ENCODE assay signal across 8 mouse cellular contexts in genomic region chr3:122247768-122248100, GRCm38 (mm10). TPM values are rescaled to one million over a fixed set of nuclear protein-coding genes. Genes with fewer than 3 reads are reported as not detected.
A peak's percentile ranks its signal among the peaks of the same experiment; 100 is the strongest.
DNase-seq lines count a peak whose midpoint lies in the region; ATAC-seq lines count a peak whose summit lies in the region.

No protein-coding gene starts in this region.

- H3K4me3 ChIP-seq in heart, embryonic 13.5 days: peak overlapping the region; percentile 96
- peak overlapping the region; percentile 90 for H3K4me3 ChIP-seq in liver, embryonic 15.5 days (replicated peaks)

- peak overlapping the region; percentile 79 for H3K4me2 ChIP-seq in heart, embryonic 13.5 days
- peak overlapping the region; percentile 72 for H3K4me2 ChIP-seq in liver, embryonic 15.5 days

- ATAC-seq in heart, embryonic 13.5 days (ENCODE audit: extremely low read depth, insufficient number of reproducible peaks, low FRiP score, low TSS enrichment): no peak
- peak; percentile 68 for ATAC-seq in liver, embryonic 15.5 days (ENCODE audit: insufficient read depth)

- peak overlapping the region; percentile 76; the same call in 1 of the 2 replicates for H3K9ac ChIP-seq in heart, embryonic 13.5 days
- peak overlapping the region; percentile 100 for H3K9ac ChIP-seq in liver, embryonic 15.5 days

- no peaks in the 10 kb centered on the region for H3K27me3 ChIP-seq in heart, embryonic 13.5 days (replicated peaks)
- H3K27me3 ChIP-seq in liver, embryonic 15.5 days: no peaks in the 10 kb centered on the region

- WGBS in heart, embryonic 13.5 days: 87% methylated on average over 2 of the region's 2 CpGs
- 52% methylated on average over 2 of the region's 2 CpGs for WGBS in liver, embryonic 15.5 days (ENCODE audit: insufficient replicate concordance)

- H3K36me3 ChIP-seq in heart, embryonic 13.5 days: peaks cover 8% of the 10 kb centered on the region; the same call in 1 of the 2 replicates
- peaks cover 33% of the 10 kb centered on the region for H3K36me3 ChIP-seq in liver, embryonic 15.5 days (replicated peaks)

- no peaks in the 10 kb centered on the region for H3K9me3 ChIP-seq in heart, embryonic 13.5 days
- no peaks in the 10 kb centered on the region for H3K9me3 ChIP-seq in liver, embryonic 15.5 days (replicated peaks)

- peak overlapping the region; percentile 95 for H3K27ac ChIP-seq in heart, embryonic 13.5 days (replicated peaks)
- H3K27ac ChIP-seq in liver, embryonic 15.5 days (replicated peaks): peak overlapping the region; percentile 100

- peaks cover 29% of the 10 kb centered on the region for H3K4me1 ChIP-seq in heart, embryonic 13.5 days
- peaks cover 67% of the 10 kb centered on the region for H3K4me1 ChIP-seq in liver, embryonic 15.5 days (replicated peaks)

- no peak for DNase-seq in heart, adult 18-20 months
- peak; percentile 53 for DNase-seq in 416B (ENCODE audit: low read depth)
- peak; percentile 62 for DNase-seq in c-Kit-negative CD71-positive TER-119-positive erythroid progenitor cells, embryonic 14.5 days (ENCODE audit: low read depth, low spot score)
- no peak for DNase-seq in layer of hippocampus, postnatal 36 days
- no peak for DNase-seq in cerebellum, postnatal 4 days (ENCODE audit: low spot score in 2 of 2)
- DNase-seq in cerebellum, adult 11-12 months: no peak

RNA-seq across cellular contexts. Expression of gene Gclm, which starts 2.4 kb away (rescaled TPM):
- 80.1 and 90.0 TPM in 2 replicates for polyA plus RNA-seq in heart, embryonic 13.5 days (2015; fragmentation: Nextera tagmentation; extraction: Ambion mirVana)
- 10 to 100 TPM; 42.4 to 72.6 TPM for total RNA-seq in heart, adult 18-20 months (2021)
- 427 and 441 TPM in 2 replicates for polyA plus RNA-seq in liver, embryonic 15.5 days (2015; fragmentation: Nextera tagmentation; extraction: Ambion mirVana)
- total RNA-seq in layer of hippocampus, postnatal 36 days (2021): 10 to 100 TPM; 79.2 to 84.4 TPM

RNA-seq across cellular contexts. Expression of gene Dnttip2, which starts 26.5 kb away (rescaled TPM):
- 44.5 and 45.0 TPM in 2 replicates for polyA plus RNA-seq in heart, embryonic 13.5 days (2015; fragmentation: Nextera tagmentation; extraction: Ambion mirVana)
- total RNA-seq in heart, adult 18-20 months (2021): 10 to 100 TPM; 25.3 to 30.1 TPM
- polyA plus RNA-seq in liver, embryonic 15.5 days (2015; fragmentation: Nextera tagmentation; extraction: Ambion mirVana): 25.6 and 29.8 TPM in 2 replicates
- 10 to 100 TPM; 28.1 to 29.9 TPM for total RNA-seq in layer of hippocampus, postnatal 36 days (2021)

RNA-seq across cellular contexts. Expression of gene Bcar3, which starts 46.2 kb away (rescaled TPM):
- polyA plus RNA-seq in heart, embryonic 13.5 days (2015; fragmentation: Nextera tagmentation; extraction: Ambion mirVana): 3.6 and 4.8 TPM in 2 replicates
- 1 to 10 TPM; 7.0 to 9.5 TPM for total RNA-seq in heart, adult 18-20 months (2021)
- 5.2 and 6.1 TPM in 2 replicates for polyA plus RNA-seq in liver, embryonic 15.5 days (2015; fragmentation: Nextera tagmentation; extraction: Ambion mirVana)
- 1 to 10 TPM; 8.0 to 9.1 TPM for total RNA-seq in layer of hippocampus, postnatal 36 days (2021)

Comparison
In these comparisons a context has a peak if more than half of its experiments do, and no peak if none do; other contexts are left out.
1. DNase-seq: peak in 416B (single experiment) and c-Kit-negative CD71-positive TER-119-positive erythroid progenitor cells, embryonic 14.5 days (single experiment); none in heart, adult 18-20 months (0 of 2), layer of hippocampus, postnatal 36 days (0 of 2), cerebellum, postnatal 4 days (0 of 2) and cerebellum, adult 11-12 months (single experiment).